Mouse (Mus musculus): ENCODE results near the gene Entpd7. TPM values are rescaled to one million over a fixed set of nuclear protein-coding genes. Genes with fewer than 3 reads are reported as not detected.
A peak's percentile ranks its signal among the peaks of the same experiment; 100 is the strongest.

Entpd7 gene
- polyA plus RNA-seq, 1 experiment from 2014 or later, result 12.3 TPM

DNA sequence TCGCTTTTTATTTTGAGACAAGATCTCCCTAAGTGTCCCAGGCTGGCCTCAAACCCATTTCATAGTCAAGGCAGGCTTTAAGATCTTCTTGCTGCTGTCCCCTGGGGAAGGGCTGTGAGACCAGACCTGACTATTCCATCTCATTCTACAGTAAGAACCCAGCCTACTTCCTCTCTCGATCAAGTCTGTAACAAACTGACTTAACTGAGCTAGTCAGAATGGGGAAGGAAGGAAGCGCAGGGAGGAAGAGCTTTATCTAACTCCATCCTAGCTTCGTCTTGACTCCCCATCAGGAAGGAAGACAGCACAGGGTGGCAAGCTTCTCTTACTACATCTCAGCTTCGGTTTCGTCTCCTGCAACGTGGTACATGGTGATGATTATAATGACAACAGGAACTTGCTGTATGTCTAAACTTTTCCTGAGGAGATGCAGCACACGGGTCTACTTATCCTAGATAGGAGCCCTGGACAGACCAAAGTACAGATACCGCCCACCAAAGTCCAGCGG is 9.9 kb upstream of the Entpd7 start:
- Histone ChIP-seq H3K27ac (replicated peaks; ENCODE audit: low read depth, low read length) (no peak overlapping the region), H3K9ac (ENCODE audit: low read depth, low read length) (no peak overlapping the region), H3K9me3 (ENCODE audit: control insufficient read depth, low read length) (no peaks in the 10 kb centered on the region), H3K4me1 (ENCODE audit: control insufficient read depth, insufficient read depth, low read length) (peaks cover 8% of the 10 kb centered on the region; the same call in 1 of the 2 replicates), H3K36me3 (ENCODE audit: control insufficient read depth, insufficient read depth, low read length) (no peaks in the 10 kb centered on the region), H3K4me2 (ENCODE audit: low read depth, low read length) (no peak overlapping the region), H3K4me3 (ENCODE audit: low read depth, low read length) (no peak overlapping the region), H3K27me3 (replicated peaks; ENCODE audit: control insufficient read depth, insufficient read depth, low read length) (peaks cover 4% of the 10 kb centered on the region; the same call in 1 of the 2 replicates)
- DNase-seq (ENCODE audit: low spot score) (no peak), ATAC-seq (ENCODE audit: low read depth) (no peak)
- WGBS, result 77% methylated on average over 10 of the region's 10 CpGs

- no peaks in the 10 kb centered on the region for H3K9me3 ChIP-seq (ENCODE audit: control insufficient read depth, low read length)
- H3K4me3 ChIP-seq (ENCODE audit: low read depth, low read length), result no peak overlapping the region
- no peak overlapping the region for H3K9ac ChIP-seq (ENCODE audit: low read depth, low read length)
- DNase-seq (ENCODE audit: low spot score) (no peak), ATAC-seq (ENCODE audit: low read depth) (no peak)
- H3K36me3 ChIP-seq (ENCODE audit: control insufficient read depth, insufficient read depth, low read length), result no peaks in the 10 kb centered on the region
- no peak overlapping the region for H3K4me2 ChIP-seq (ENCODE audit: low read depth, low read length)
- peaks cover 2% of the 10 kb centered on the region; the same call in 1 of the 2 replicates for H3K4me1 ChIP-seq (ENCODE audit: control insufficient read depth, insufficient read depth, low read length)
- H3K27ac ChIP-seq (replicated peaks; ENCODE audit: low read depth, low read length), result no peak overlapping the region
- WGBS, result 77% methylated on average over 4 of the region's 4 CpGs
- H3K27me3 ChIP-seq (replicated peaks; ENCODE audit: control insufficient read depth, insufficient read depth, low read length), result peaks cover 2% of the 10 kb centered on the region; the same call in 1 of the 2 replicates
These were observed 7.9 kb upstream of the Entpd7 start for GRCm38 (mm10) chr19:43681541-43681940.

GRCm38 (mm10) chr19:43692815-43693214 is 3.3 kb downstream of the Entpd7 start:
- Histone ChIP-seq H3K4me2 (ENCODE audit: low read depth, low read length) (no peak overlapping the region), H3K36me3 (ENCODE audit: control insufficient read depth, insufficient read depth, low read length) (peaks cover 18% of the 10 kb centered on the region), H3K4me1 (ENCODE audit: control insufficient read depth, insufficient read depth, low read length) (no peaks in the 10 kb centered on the region), H3K9ac (ENCODE audit: low read depth, low read length) (no peak overlapping the region), H3K9me3 (ENCODE audit: control insufficient read depth, low read length) (peaks cover 3% of the 10 kb centered on the region; the same call in 1 of the 2 replicates), H3K4me3 (ENCODE audit: low read depth, low read length) (no peak overlapping the region), H3K27me3 (replicated peaks; ENCODE audit: control insufficient read depth, insufficient read depth, low read length) (no peaks in the 10 kb centered on the region), H3K27ac (replicated peaks; ENCODE audit: low read depth, low read length) (no peak overlapping the region)
- ATAC-seq (ENCODE audit: low read depth) (no peak), DNase-seq (ENCODE audit: low spot score) (no peak)
- 83% methylated on average over 14 of the region's 14 CpGs for WGBS

- H3K27ac ChIP-seq (replicated peaks; ENCODE audit: low read depth, low read length), result no peak overlapping the region
- no peak overlapping the region for H3K4me3 ChIP-seq (ENCODE audit: low read depth, low read length)
- ATAC-seq (ENCODE audit: low read depth), result peak; percentile 33; the same call in 1 of the 2 replicates
- WGBS, result 56% methylated on average over 10 of the region's 10 CpGs
- H3K4me1 ChIP-seq (ENCODE audit: control insufficient read depth, insufficient read depth, low read length), result no peaks in the 10 kb centered on the region
- H3K9ac ChIP-seq (ENCODE audit: low read depth, low read length), result no peak overlapping the region
- H3K9me3 ChIP-seq (ENCODE audit: control insufficient read depth, low read length), result peaks cover 3% of the 10 kb centered on the region; the same call in 1 of the 2 replicates
- H3K4me2 ChIP-seq (ENCODE audit: low read depth, low read length), result no peak overlapping the region
- H3K36me3 ChIP-seq (ENCODE audit: control insufficient read depth, insufficient read depth, low read length), result peaks cover 33% of the 10 kb centered on the region
- no peak for DNase-seq (ENCODE audit: low spot score)
- H3K27me3 ChIP-seq (replicated peaks; ENCODE audit: control insufficient read depth, insufficient read depth, low read length), result no peaks in the 10 kb centered on the region
These were observed 6.1 kb downstream of the Entpd7 start for GRCm38 (mm10) chr19:43695514-43695964.

DNA sequence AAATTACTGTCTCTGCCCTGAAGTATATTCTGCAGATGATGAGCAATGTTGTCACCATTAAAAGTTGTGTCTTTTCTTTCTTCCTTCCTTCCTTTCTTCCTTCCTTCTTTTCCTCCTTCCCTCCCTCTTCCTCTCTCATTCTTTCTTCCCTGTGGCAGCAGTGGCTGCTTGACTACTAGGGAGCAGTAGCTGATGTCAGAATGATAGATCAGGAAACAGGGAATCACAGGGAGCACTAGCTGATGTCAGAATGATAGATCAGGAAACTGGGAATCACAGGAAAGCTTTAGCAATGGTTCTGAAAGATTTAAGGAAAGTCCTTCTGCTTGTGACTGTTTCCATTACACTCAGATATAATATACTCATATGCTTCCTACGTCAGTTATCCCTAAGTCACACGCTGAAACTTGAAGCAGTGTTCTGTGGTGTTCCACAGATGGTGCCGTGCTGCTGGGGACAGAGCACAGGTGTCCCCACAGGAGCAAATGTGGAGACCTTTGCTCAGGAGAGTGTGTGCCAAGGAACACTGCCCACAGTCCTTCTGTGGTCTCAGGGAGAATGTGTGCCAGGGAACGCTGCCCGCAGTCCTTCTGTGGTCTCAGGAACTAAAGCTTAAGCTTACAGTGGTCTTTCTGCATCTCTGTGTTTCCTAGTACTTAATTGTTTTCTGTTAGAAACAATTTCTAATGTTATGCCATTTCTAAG is 8.3 kb downstream of the Entpd7 start:
- Histone ChIP-seq H3K4me1 (ENCODE audit: control insufficient read depth, insufficient read depth, low read length) (no peaks in the 10 kb centered on the region), H3K4me2 (ENCODE audit: low read depth, low read length) (no peak overlapping the region), H3K4me3 (ENCODE audit: low read depth, low read length) (no peak overlapping the region), H3K27me3 (replicated peaks; ENCODE audit: control insufficient read depth, insufficient read depth, low read length) (no peaks in the 10 kb centered on the region), H3K27ac (replicated peaks; ENCODE audit: low read depth, low read length) (no peak overlapping the region), H3K9me3 (ENCODE audit: control insufficient read depth, low read length) (no peaks in the 10 kb centered on the region), H3K9ac (ENCODE audit: low read depth, low read length) (no peak overlapping the region), H3K36me3 (ENCODE audit: control insufficient read depth, insufficient read depth, low read length) (peaks cover 31% of the 10 kb centered on the region)
- WGBS, result 92% methylated on average over 5 of the region's 5 CpGs
- ATAC-seq (ENCODE audit: low read depth), result no peak
- no peak for DNase-seq (ENCODE audit: low spot score)

DNA sequence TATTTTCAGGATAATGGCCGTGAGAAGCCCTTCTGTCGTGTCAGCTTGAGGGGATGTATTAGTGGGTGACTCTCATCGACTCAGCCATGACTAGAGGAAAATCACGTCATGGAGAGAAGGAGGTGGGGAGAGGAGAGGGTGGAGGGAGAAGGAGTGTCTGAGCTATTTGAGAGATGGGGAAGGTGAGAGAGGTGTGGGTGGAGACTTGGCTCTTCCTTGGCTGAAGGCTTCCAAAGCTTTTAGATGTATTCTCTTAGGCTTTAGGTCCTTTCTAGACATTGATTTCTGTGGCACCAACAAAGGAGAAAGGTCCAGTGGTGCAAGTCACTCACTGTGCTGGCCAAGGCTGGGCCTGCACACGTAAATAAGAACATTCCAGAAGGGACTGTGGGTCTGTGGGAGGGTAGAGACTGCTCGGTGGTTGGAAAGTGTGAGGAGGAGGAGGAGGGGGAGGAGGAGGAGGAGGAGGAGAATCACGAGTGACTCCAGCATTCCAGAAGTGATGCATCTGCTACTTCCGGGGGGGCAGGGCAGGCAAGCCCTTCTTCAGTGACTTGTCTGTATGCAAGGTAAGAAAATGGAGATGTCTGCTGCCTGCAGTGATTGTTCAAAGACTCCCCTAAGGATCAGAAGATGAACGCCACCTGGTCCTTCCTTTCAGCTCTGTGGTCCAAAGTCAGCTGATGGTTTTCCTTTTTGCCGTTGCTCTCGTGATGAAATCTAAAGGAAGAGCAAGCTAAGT is 9.7 kb downstream of the Entpd7 start:
- WGBS, result 71% methylated on average over 11 of the region's 11 CpGs
- Histone ChIP-seq H3K4me3 (ENCODE audit: low read depth, low read length) (no peak overlapping the region), H3K4me1 (ENCODE audit: control insufficient read depth, insufficient read depth, low read length) (no peaks in the 10 kb centered on the region), H3K27me3 (replicated peaks; ENCODE audit: control insufficient read depth, insufficient read depth, low read length) (no peaks in the 10 kb centered on the region), H3K36me3 (ENCODE audit: control insufficient read depth, insufficient read depth, low read length) (peaks cover 35% of the 10 kb centered on the region), H3K27ac (replicated peaks; ENCODE audit: low read depth, low read length) (no peak overlapping the region), H3K9me3 (ENCODE audit: control insufficient read depth, low read length) (no peaks in the 10 kb centered on the region), H3K4me2 (ENCODE audit: low read depth, low read length) (no peak overlapping the region), H3K9ac (ENCODE audit: low read depth, low read length) (no peak overlapping the region)
- DNase-seq (ENCODE audit: low spot score) (no peak), ATAC-seq (ENCODE audit: low read depth) (no peak)

GRCm38 (mm10) chr19:43699763-43700155 is 10.3 kb downstream of the Entpd7 start:
- 78% methylated on average over 6 of the region's 6 CpGs for WGBS
- H3K27ac ChIP-seq (replicated peaks; ENCODE audit: low read depth, low read length), result no peak overlapping the region
- no peak overlapping the region for H3K4me2 ChIP-seq (ENCODE audit: low read depth, low read length)
- peaks cover 40% of the 10 kb centered on the region for H3K36me3 ChIP-seq (ENCODE audit: control insufficient read depth, insufficient read depth, low read length)
- no peak overlapping the region for H3K9ac ChIP-seq (ENCODE audit: low read depth, low read length)
- DNase-seq (ENCODE audit: low spot score) (no peak), ATAC-seq (ENCODE audit: low read depth) (no peak)
- no peaks in the 10 kb centered on the region for H3K4me1 ChIP-seq (ENCODE audit: control insufficient read depth, insufficient read depth, low read length)
- H3K4me3 ChIP-seq (ENCODE audit: low read depth, low read length), result no peak overlapping the region
- H3K9me3 ChIP-seq (ENCODE audit: control insufficient read depth, low read length), result no peaks in the 10 kb centered on the region
- no peaks in the 10 kb centered on the region for H3K27me3 ChIP-seq (replicated peaks; ENCODE audit: control insufficient read depth, insufficient read depth, low read length)

- no peak for DNase-seq (ENCODE audit: low spot score)
- Histone ChIP-seq H3K4me3 (ENCODE audit: low read depth, low read length) (no peak overlapping the region), H3K9ac (ENCODE audit: low read depth, low read length) (no peak overlapping the region), H3K27ac (replicated peaks; ENCODE audit: low read depth, low read length) (no peak overlapping the region), H3K4me2 (ENCODE audit: low read depth, low read length) (no peak overlapping the region), H3K27me3 (replicated peaks; ENCODE audit: control insufficient read depth, insufficient read depth, low read length) (no peaks in the 10 kb centered on the region), H3K4me1 (ENCODE audit: control insufficient read depth, insufficient read depth, low read length) (no peaks in the 10 kb centered on the region), H3K36me3 (ENCODE audit: control insufficient read depth, insufficient read depth, low read length) (peaks cover 65% of the 10 kb centered on the region), H3K9me3 (ENCODE audit: control insufficient read depth, low read length) (no peaks in the 10 kb centered on the region)
- 89% methylated on average over 11 of the region's 11 CpGs for WGBS
- no peak for ATAC-seq (ENCODE audit: low read depth)
These were observed 14.7 kb downstream of the Entpd7 start for GRCm38 (mm10) chr19:43704211-43704610.
